ENCODE assay signal across 22 mouse cellular contexts in the genomic region with DNA sequence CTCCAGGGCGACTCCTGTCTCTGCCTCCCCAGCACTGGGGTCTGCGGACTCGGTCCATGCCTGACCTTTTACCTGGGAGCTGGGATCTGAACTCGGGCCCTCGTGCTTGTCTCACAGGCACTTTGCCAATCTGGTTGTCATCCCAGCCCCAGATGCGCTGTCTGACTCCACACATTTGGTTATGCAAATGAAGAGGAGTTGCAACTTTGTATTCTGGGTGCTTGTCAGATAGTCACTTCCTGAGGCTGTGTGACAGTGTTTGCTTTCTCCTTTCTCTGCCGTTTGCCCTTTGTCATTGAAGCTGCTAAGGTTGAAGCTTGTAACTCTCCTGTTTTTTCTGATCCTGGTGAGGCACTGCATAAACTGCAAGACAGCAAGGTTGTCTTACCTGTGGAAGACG. TPM values are rescaled to one million over a fixed set of nuclear protein-coding genes. Genes with fewer than 3 reads are reported as not detected.
DNase-seq lines count a peak whose midpoint lies in the region; ATAC-seq lines count a peak whose summit lies in the region.
"Had no signal": no experiment of that assay in that cellular context is flagged by ENCODE, and none has a peak within 500 bp of the region (broad histone marks: within the 10 kb centered on the region; RNA-seq: fewer than 3 reads in every experiment).

No protein-coding gene starts in this region.

- 80% methylated on average over 8 of the region's 8 CpGs for WGBS in kidney, embryonic 14.5 days

- no peaks in the 10 kb centered on the region for H3K27me3 ChIP-seq in kidney, embryonic 14.5 days (ENCODE audit: control insufficient read depth, insufficient read depth, low read length)
- H3K27me3 ChIP-seq: embryonic facial prominence, embryonic 15.5 days; heart, embryonic 12.5 days had no signal

- H3K4me2 ChIP-seq in kidney, embryonic 14.5 days (replicated peaks; ENCODE audit: low read depth, low read length): no peak overlapping the region
- H3K4me2 ChIP-seq: embryonic facial prominence, embryonic 15.5 days; heart, embryonic 12.5 days; hindbrain, embryonic 14.5 days had no signal

- no peaks in the 10 kb centered on the region for H3K9me3 ChIP-seq in kidney, embryonic 14.5 days (ENCODE audit: control insufficient read depth, low read length)
- H3K9me3 ChIP-seq: embryonic facial prominence, embryonic 15.5 days; forebrain, embryonic 10.5 days; heart, embryonic 12.5 days; hindbrain, embryonic 10.5 days had no signal

- no peak overlapping the region for H3K4me3 ChIP-seq in kidney, embryonic 14.5 days (ENCODE audit: low read length)
- H3K4me3 ChIP-seq: embryonic facial prominence, embryonic 15.5 days; erythroblast, embryonic 14.5 days; forebrain, embryonic 10.5 days; heart, embryonic 12.5 days; hindbrain, embryonic 10.5 days had no signal

- no peaks in the 10 kb centered on the region for H3K4me1 ChIP-seq in kidney, embryonic 14.5 days (ENCODE audit: control insufficient read depth, insufficient read depth, low read length)
- H3K4me1 ChIP-seq: embryonic facial prominence, embryonic 15.5 days; forebrain, embryonic 10.5 days; heart, embryonic 12.5 days; hindbrain, embryonic 10.5 days had no signal

- no peak for ATAC-seq in kidney, embryonic 14.5 days (ENCODE audit: low FRiP score, low TSS enrichment)
- ATAC-seq: forebrain, embryonic 14.5 days had no signal

- H3K9ac ChIP-seq in kidney, embryonic 14.5 days (ENCODE audit: low read depth, low read length): no peak overlapping the region
- H3K9ac ChIP-seq: embryonic facial prominence, embryonic 15.5 days; heart, embryonic 12.5 days; hindbrain, embryonic 14.5 days had no signal

- no peak overlapping the region for H3K27ac ChIP-seq in kidney, embryonic 14.5 days (ENCODE audit: low read depth, low read length)
- H3K27ac ChIP-seq: embryonic facial prominence, embryonic 15.5 days; forebrain, embryonic 10.5 days; hindbrain, embryonic 10.5 days; hindbrain, embryonic 14.5 days had no signal

- peak; percentile 27 for DNase-seq in kidney, adult 9 months
- DNase-seq in spleen, postnatal 36 days (ENCODE audit: low spot score in 2 of 2): peak; percentile 11 to 15
- DNase-seq in spleen, postnatal 10 days (ENCODE audit: low spot score in 2 of 2): no peak
- peak; percentile 51 for DNase-seq in ZHBTc4 (ENCODE audit: low read depth, low spot score)
- DNase-seq in yolk sac, embryonic 10.5 days (ENCODE audit: low spot score): peak; percentile 60
- DNase-seq in adrenal gland, adult (ENCODE audit: inconsistent age in 2 of 2, low spot score in 1 of 2): no peak
- no peak for DNase-seq in frontal cortex, postnatal 10 days (ENCODE audit: low spot score in 2 of 2)
- DNase-seq: adrenal gland, adult 8-10 months; adrenal gland, postnatal 36 days; cerebellum, adult 11 months; cerebellum, adult 8-10 months; cerebellum, postnatal 14 days; embryo, embryonic 11 days; gastrocnemius, postnatal 14 days had no signal

- peaks cover under 1% of the 10 kb centered on the region; the same call in 1 of the 2 replicates for H3K36me3 ChIP-seq in kidney, embryonic 14.5 days (ENCODE audit: control insufficient read depth, insufficient read depth, low read length)

RNA-seq across cellular contexts. Expression of gene Rtn4ip1, which starts 26.1 kb away (rescaled TPM):
- polyA plus RNA-seq in kidney, embryonic 14.5 days (2014; fragmentation: Nextera tagmentation; extraction: Ambion mirVana): 7.8 and 15.8 TPM in 2 replicates

RNA-seq across cellular contexts. Expression of gene Qrsl1, which starts 26.2 kb away (rescaled TPM):
- polyA plus RNA-seq in kidney, embryonic 14.5 days (2014; fragmentation: Nextera tagmentation; extraction: Ambion mirVana): 26.3 and 33.1 TPM in 2 replicates

Comparison
In these comparisons a context has a peak if more than half of its experiments do, and no peak if none do; other contexts are left out.
1. DNase-seq: peak in kidney, adult 9 months (single experiment), spleen, postnatal 36 days (2 of 2), ZHBTc4 (single experiment) and yolk sac, embryonic 10.5 days (single experiment); none in spleen, postnatal 10 days (0 of 2), adrenal gland, adult (0 of 2) and frontal cortex, postnatal 10 days (0 of 2).